Mouse (Mus musculus): ENCODE measurements around the gene Scel. TPM values are rescaled to one million over a fixed set of nuclear protein-coding genes. Genes with fewer than 3 reads are reported as not detected.
A peak's percentile ranks its signal among the peaks of the same experiment; 100 is the strongest.

The Scel gene
- polyA plus RNA-seq, 1 experiment from 2014 or later, result 0.10 TPM

GRCm38 (mm10) chr14:103647981-103648380 lies 134.8 kb downstream of the Scel start:
- ATAC-seq, result no peak
- peak overlapping the region; percentile 99 for H3K27ac ChIP-seq
- WGBS, result 16% methylated on average over 2 of the region's 2 CpGs
- H3K9me3 ChIP-seq (replicated peaks), result no peaks in the 10 kb centered on the region
- no peaks in the 10 kb centered on the region for H3K36me3 ChIP-seq (ENCODE audit: poor library complexity, severe bottlenecking)
- H3K4me3 ChIP-seq, result no peak overlapping the region
- 0 out of 2 replicates have a peak overlapping the region, but pooled peaks have one; percentile 30 for H3K9ac ChIP-seq
- H3K27me3 ChIP-seq, result no peaks in the 10 kb centered on the region
- H3K4me2 ChIP-seq, result no peak overlapping the region
- H3K4me1 ChIP-seq, result peaks cover 44% of the 10 kb centered on the region

- Histone ChIP-seq H3K9me3 (replicated peaks) (no peaks in the 10 kb centered on the region), H3K27ac (peak overlapping the region; percentile 99), H3K4me2 (peak overlapping the region; percentile 77), H3K27me3 (no peaks in the 10 kb centered on the region), H3K4me1 (peaks cover 52% of the 10 kb centered on the region), H3K4me3 (peak overlapping the region; percentile 20), H3K36me3 (ENCODE audit: poor library complexity, severe bottlenecking) (no peaks in the 10 kb centered on the region), H3K9ac (peak overlapping the region; percentile 48)
- no peak for ATAC-seq
- 13% methylated on average over 12 of the region's 12 CpGs for WGBS
These were observed 135.6 kb downstream of the Scel start for GRCm38 (mm10) chr14:103648623-103649255.

- WGBS, result 30% methylated on average over 4 of the region's 4 CpGs
These were observed 136.2 kb downstream of the Scel start for GRCm38 (mm10) chr14:103649302-103649701.

DNA sequence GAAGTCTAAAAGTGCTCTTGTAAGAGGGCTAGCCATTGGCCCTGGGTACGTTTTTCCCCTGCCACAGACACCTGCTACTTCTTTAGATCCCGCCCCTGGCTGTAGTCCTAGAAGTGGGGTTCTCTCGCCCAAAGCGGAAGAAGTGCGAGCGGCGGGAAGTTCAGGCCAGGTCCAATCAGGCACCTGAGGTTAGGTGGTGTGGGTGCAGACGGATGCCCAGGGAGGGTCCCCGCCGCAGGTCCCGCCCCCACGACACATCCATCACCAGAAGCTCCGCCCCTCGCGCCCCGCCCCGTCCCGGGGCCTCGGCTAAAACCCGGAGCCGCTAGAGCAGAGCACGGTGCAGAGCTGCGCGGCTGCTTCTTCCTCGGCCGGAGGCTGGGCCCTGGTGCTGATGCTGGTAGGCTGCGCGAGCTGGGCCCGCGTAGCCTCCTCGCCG lies 136.8 kb downstream of the Scel start, which contains the start of gene Slain1:
Gene Slain1, plus strand, starts transcription at position 333 of the 439 bp plus-strand sequence.
- Histone ChIP-seq H3K4me1 (peaks cover 61% of the 10 kb centered on the region), H3K4me3 (peak within 1 kb of the TSS; percentile 99), H3K9ac (peak within 1 kb of the TSS; percentile 99), H3K36me3 (ENCODE audit: poor library complexity, severe bottlenecking) (no peaks in the 10 kb centered on the region), H3K9me3 (replicated peaks) (no peaks in the 10 kb centered on the region), H3K4me2 (peak within 1 kb of the TSS; percentile 77), H3K27ac (peak within 1 kb of the TSS; percentile 99), H3K27me3 (no peaks in the 10 kb centered on the region)
- peak; percentile 98 for ATAC-seq
- WGBS, result 0% methylated on average over 31 of the region's 32 CpGs

More at GRCm38 (mm10) chr14:103649302-103649701, 136.2 kb downstream of the Scel start:
- ATAC-seq, result no peak
- Histone ChIP-seq H3K4me3 (peak overlapping the region; percentile 99), H3K36me3 (ENCODE audit: poor library complexity, severe bottlenecking) (no peaks in the 10 kb centered on the region), H3K4me1 (peaks cover 57% of the 10 kb centered on the region), H3K27me3 (no peaks in the 10 kb centered on the region), H3K27ac (peak overlapping the region; percentile 99), H3K4me2 (peak overlapping the region; percentile 77), H3K9ac (peak overlapping the region; percentile 99; the same call in 1 of the 2 replicates), H3K9me3 (replicated peaks) (no peaks in the 10 kb centered on the region)

GRCm38 (mm10) chr14:103650413-103651101 lies 137.4 kb downstream of the Scel start:
- H3K4me3 ChIP-seq, result peak overlapping the region; percentile 99
- peaks cover 68% of the 10 kb centered on the region for H3K4me1 ChIP-seq
- peak overlapping the region; percentile 77 for H3K4me2 ChIP-seq

GRCm38 (mm10) chr14:103651106-103651505 lies 138.0 kb downstream of the Scel start:
- WGBS, result 2% methylated on average over 11 of the region's 11 CpGs
- H3K9ac ChIP-seq, result peak overlapping the region; percentile 99
- no peaks in the 10 kb centered on the region for H3K9me3 ChIP-seq (replicated peaks)
- peak overlapping the region; percentile 99 for H3K4me3 ChIP-seq
- no peaks in the 10 kb centered on the region for H3K27me3 ChIP-seq
- peak overlapping the region; percentile 77 for H3K4me2 ChIP-seq
- H3K4me1 ChIP-seq, result peaks cover 73% of the 10 kb centered on the region
- ATAC-seq, result peak; percentile 15
- H3K36me3 ChIP-seq (ENCODE audit: poor library complexity, severe bottlenecking), result no peaks in the 10 kb centered on the region
- peak overlapping the region; percentile 99 for H3K27ac ChIP-seq

More at GRCm38 (mm10) chr14:103650413-103651101, 137.4 kb downstream of the Scel start:
- H3K9ac ChIP-seq, result peak overlapping the region; percentile 99
- H3K9me3 ChIP-seq (replicated peaks), result no peaks in the 10 kb centered on the region
- WGBS, result under 1% methylated on average over 63 of the region's 67 CpGs
- H3K27me3 ChIP-seq, result no peaks in the 10 kb centered on the region
- H3K36me3 ChIP-seq (ENCODE audit: poor library complexity, severe bottlenecking), result no peaks in the 10 kb centered on the region
- peak overlapping the region; percentile 99 for H3K27ac ChIP-seq
- ATAC-seq, result peak; percentile 68

DNA sequence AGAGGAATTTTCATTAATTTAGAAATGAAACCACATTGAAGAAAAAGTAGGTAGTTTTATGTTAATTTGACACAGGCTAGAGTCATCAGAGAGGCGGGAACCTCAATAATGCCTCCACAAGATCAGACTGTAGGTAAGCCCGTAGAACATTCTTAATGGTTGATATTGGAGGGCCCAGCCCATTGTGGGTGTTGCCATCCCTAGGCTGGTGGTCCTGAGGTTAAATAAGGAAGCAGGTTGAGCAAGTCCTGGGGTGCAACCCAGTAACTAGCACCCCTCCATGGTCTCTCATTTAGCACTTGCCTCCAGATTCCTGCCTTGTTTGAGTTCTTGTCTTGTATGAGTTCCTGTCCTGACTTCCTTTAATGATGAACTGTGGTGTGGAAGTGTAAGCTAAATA lies 138.4 kb downstream of the Scel start:
- H3K9me3 ChIP-seq (replicated peaks), result no peaks in the 10 kb centered on the region
- H3K9ac ChIP-seq, result peak overlapping the region; percentile 99
- peak overlapping the region; percentile 99 for H3K4me3 ChIP-seq
- WGBS, result 28% methylated on average over 2 of the region's 2 CpGs
- no peaks in the 10 kb centered on the region for H3K27me3 ChIP-seq
- ATAC-seq, result no peak
- H3K27ac ChIP-seq, result peak overlapping the region; percentile 99
- peak overlapping the region; percentile 77 for H3K4me2 ChIP-seq
- no peaks in the 10 kb centered on the region for H3K36me3 ChIP-seq (ENCODE audit: poor library complexity, severe bottlenecking)
- peaks cover 78% of the 10 kb centered on the region for H3K4me1 ChIP-seq

GRCm38 (mm10) chr14:103652524-103652923 lies 139.4 kb downstream of the Scel start:
- ATAC-seq, result no peak
- Histone ChIP-seq H3K27me3 (no peaks in the 10 kb centered on the region), H3K9me3 (replicated peaks) (no peaks in the 10 kb centered on the region), H3K27ac (no peak overlapping the region), H3K4me1 (peaks cover 78% of the 10 kb centered on the region), H3K4me3 (peak overlapping the region; percentile 99), H3K36me3 (ENCODE audit: poor library complexity, severe bottlenecking) (peaks cover 8% of the 10 kb centered on the region), H3K9ac (no peak overlapping the region), H3K4me2 (peak overlapping the region; percentile 77)
- WGBS, result 80% methylated on average over 5 of the region's 5 CpGs

GRCm38 (mm10) chr14:103653800-103654199 lies 140.7 kb downstream of the Scel start:
- H3K27me3 ChIP-seq, result no peaks in the 10 kb centered on the region
- peaks cover 68% of the 10 kb centered on the region for H3K4me1 ChIP-seq
- no peaks in the 10 kb centered on the region for H3K9me3 ChIP-seq (replicated peaks)
- peak overlapping the region; percentile 77 for H3K4me2 ChIP-seq
- no peak overlapping the region for H3K9ac ChIP-seq
- H3K27ac ChIP-seq, result no peak overlapping the region
- peaks cover 21% of the 10 kb centered on the region for H3K36me3 ChIP-seq (ENCODE audit: poor library complexity, severe bottlenecking)
- ATAC-seq, result no peak
- H3K4me3 ChIP-seq, result peak overlapping the region; percentile 9; the same call in 1 of the 2 replicates
- WGBS, result 68% methylated on average over 5 of the region's 5 CpGs

DNA sequence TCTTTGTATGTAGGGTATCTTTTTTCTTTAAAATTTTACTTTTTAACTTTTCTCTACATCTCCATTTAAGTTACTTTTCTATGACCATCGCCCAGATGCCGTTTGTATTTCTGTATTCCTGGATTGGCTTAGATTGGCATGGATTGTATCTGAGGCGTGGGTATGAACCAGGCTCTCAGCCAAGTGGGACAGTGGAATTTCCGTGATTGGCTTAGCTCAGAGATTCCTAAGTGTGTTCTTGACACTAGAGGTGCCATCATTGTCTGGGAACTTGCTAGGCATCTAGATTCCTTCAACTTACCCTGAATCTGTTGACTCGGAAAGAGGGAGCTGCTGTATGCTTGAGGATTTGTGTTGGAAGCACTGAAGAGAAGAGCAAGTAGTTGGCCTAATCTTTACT lies 142.3 kb downstream of the Scel start:
- ATAC-seq, result no peak
- H3K36me3 ChIP-seq (ENCODE audit: poor library complexity, severe bottlenecking), result peaks cover 28% of the 10 kb centered on the region
- WGBS, result 60% methylated on average over 5 of the region's 5 CpGs
- H3K4me2 ChIP-seq, result peak overlapping the region; percentile 36
- no peak overlapping the region for H3K4me3 ChIP-seq
- peaks cover 56% of the 10 kb centered on the region for H3K4me1 ChIP-seq
- no peak overlapping the region for H3K27ac ChIP-seq
- no peaks in the 10 kb centered on the region for H3K9me3 ChIP-seq (replicated peaks)
- no peak overlapping the region for H3K9ac ChIP-seq
- no peaks in the 10 kb centered on the region for H3K27me3 ChIP-seq

GRCm38 (mm10) chr14:103657876-103658275 lies 144.7 kb downstream of the Scel start:
- H3K36me3 ChIP-seq (ENCODE audit: poor library complexity, severe bottlenecking), result peaks cover 36% of the 10 kb centered on the region
- H3K27ac ChIP-seq, result no peak overlapping the region
- no peak overlapping the region for H3K4me3 ChIP-seq
- no peak overlapping the region for H3K9ac ChIP-seq
- H3K4me1 ChIP-seq, result peaks cover 44% of the 10 kb centered on the region
- ATAC-seq, result no peak
- no peaks in the 10 kb centered on the region for H3K9me3 ChIP-seq (replicated peaks)
- no peak overlapping the region for H3K4me2 ChIP-seq
- no peaks in the 10 kb centered on the region for H3K27me3 ChIP-seq
- 92% methylated on average over 4 of the region's 4 CpGs for WGBS
